Mouse (Mus musculus) heart, adult 9 months (tissue): Measurements from ENCODE around the gene Cyp2g1.
"Not testable (repeated sequence)": the region's sequence is repeated elsewhere in the genome, so short reads cannot be mapped to it uniquely, and the experiment has no call there.

Experiments
- DNase-seq, 2 experiments: peaks; one replicate each; pipeline ENCODE4 v3.0.0; 2022; ENCODE audit warnings: low spot score in 2 of 2

Gene Cyp2g1

GRCm38 (mm10) chr7:26808592-26808991 lies at the start of gene Cyp2g1:
Gene Cyp2g1 (plus strand): TSS chr7:26808892.
- no peak for DNase-seq

- no peak for DNase-seq
Observed at GRCm38 (mm10) chr7:26767084-26767483, 41.6 kb upstream of the Cyp2g1 start.

GRCm38 (mm10) chr7:26769881-26770470 lies 38.7 kb upstream of the Cyp2g1 start:
- DNase-seq, result no peak

GRCm38 (mm10) chr7:26772866-26773586 lies 35.7 kb upstream of the Cyp2g1 start:
- DNase-seq, result no peak

GRCm38 (mm10) chr7:26775866-26776265 lies 32.8 kb upstream of the Cyp2g1 start:
- no peak for DNase-seq

GRCm38 (mm10) chr7:26777806-26778205 lies 30.9 kb upstream of the Cyp2g1 start:
- DNase-seq, result no peak

GRCm38 (mm10) chr7:26778474-26778873 lies 30.2 kb upstream of the Cyp2g1 start:
- DNase-seq, result peak in 1 of 2 experiments; percentile 7

GRCm38 (mm10) chr7:26779799-26780416 lies 28.8 kb upstream of the Cyp2g1 start:
- no peak for DNase-seq

- DNase-seq, result no peak
Observed at GRCm38 (mm10) chr7:26780510-26780909, 28.2 kb upstream of the Cyp2g1 start.

GRCm38 (mm10) chr7:26780998-26781766 lies 27.5 kb upstream of the Cyp2g1 start:
- no peak for DNase-seq

- DNase-seq, result no peak
Observed at GRCm38 (mm10) chr7:26781767-26782131, 26.9 kb upstream of the Cyp2g1 start.

GRCm38 (mm10) chr7:26783163-26783562 lies 25.5 kb upstream of the Cyp2g1 start:
- peak in 1 of 2 experiments; percentile 1 for DNase-seq

- not testable (repeated sequence) for DNase-seq
Observed at GRCm38 (mm10) chr7:26786013-26786412, 22.7 kb upstream of the Cyp2g1 start.

- no peak for DNase-seq
Observed at GRCm38 (mm10) chr7:26789984-26790383, 18.7 kb upstream of the Cyp2g1 start.

- no peak for DNase-seq
Observed at GRCm38 (mm10) chr7:26800104-26800503, 8.6 kb upstream of the Cyp2g1 start.

GRCm38 (mm10) chr7:26800996-26801395 lies 7.7 kb upstream of the Cyp2g1 start:
- no peak for DNase-seq

GRCm38 (mm10) chr7:26831556-26832292 lies 23.0 kb downstream of the Cyp2g1 start:
- not testable (repeated sequence) for DNase-seq

- DNase-seq, result not testable (repeated sequence)
Observed at GRCm38 (mm10) chr7:26832668-26833067, 24.0 kb downstream of the Cyp2g1 start.

- DNase-seq, result not testable (repeated sequence)
Observed at GRCm38 (mm10) chr7:26835059-26835458, 26.4 kb downstream of the Cyp2g1 start, which contains the start of gene Cyp2a5. Gene Cyp2a5 (plus strand): TSS chr7:26835305.

- DNase-seq, result not testable (repeated sequence)
Observed at GRCm38 (mm10) chr7:26843400-26843799, 34.7 kb downstream of the Cyp2g1 start.

- not testable (repeated sequence) for DNase-seq
Observed at GRCm38 (mm10) chr7:26850063-26850462, 41.4 kb downstream of the Cyp2g1 start.
